Mouse (Mus musculus) limb, embryonic 12.5 days (tissue): ENCODE measurements at regions not wholly inside any gene's neighbourhood (a gene's known extent, or its start where the extent isn't known, plus 50 kb on each side); places are given as distances from the start of the nearest gene placed in this dataset.

Experiments
- ATAC-seq: fragments of 200-750 bp; cut with Nextera tagmentation; 2 replicates; pipeline ENCODE4 v1.8.0; 2017; ENCODE audit warnings: low read depth, moderate TSS enrichment; ENCODE audit not compliant: insufficient number of reproducible peaks, insufficient read depth, low FRiP score, low TSS enrichment
- H3K27ac ChIP-seq: fragments of 300-500 bp; sonication (generic); 2 replicates; pipeline ENCODE4 v1.5.1; 2016; ENCODE audit warnings: mild to moderate bottlenecking, moderate library complexity
- H3K27me3 ChIP-seq: fragments of 300-500 bp; sonication (generic); 2 replicates; pipeline ENCODE4 v1.6.1; 2016; ENCODE audit warnings: mild to moderate bottlenecking, moderate library complexity
- H3K36me3 ChIP-seq: fragments of 300-500 bp; sonication (generic); 2 replicates; pipeline ENCODE4 v1.6.1; 2016; ENCODE audit warnings: mild to moderate bottlenecking, moderate library complexity
- H3K4me1 ChIP-seq: fragments of 300-500 bp; sonication (generic); replicated peaks from 2 replicates; pipeline ENCODE4 v1.6.1; 2016
- H3K4me2 ChIP-seq: fragments of 300-500 bp; sonication (generic); 2 replicates; pipeline ENCODE4 v1.6.1; 2016; ENCODE audit warnings: mild to moderate bottlenecking, moderate library complexity
- H3K4me3 ChIP-seq: fragments of 300-500 bp; sonication (generic); replicated peaks from 2 replicates; pipeline ENCODE4 v1.5.1; 2016; ENCODE audit warnings: mild to moderate bottlenecking
- H3K9ac ChIP-seq: fragments of 300-500 bp; sonication (generic); replicated peaks from 2 replicates; pipeline ENCODE4 v1.6.1; 2016; ENCODE audit warnings: mild to moderate bottlenecking, moderate library complexity
- H3K9me3 ChIP-seq: fragments of 300-500 bp; sonication (generic); 2 replicates; pipeline ENCODE4 v1.6.1; 2016; ENCODE audit warnings: mild to moderate bottlenecking, moderate library complexity
- WGBS: fragments of 180-500 bp; shearing (Covaris S2); methylation state at CpG from one replicate; pipeline ENCODE4 v1.1.7; 2016; 5-methylcytosine and 5-hydroxymethylcytosine counted together

DNA sequence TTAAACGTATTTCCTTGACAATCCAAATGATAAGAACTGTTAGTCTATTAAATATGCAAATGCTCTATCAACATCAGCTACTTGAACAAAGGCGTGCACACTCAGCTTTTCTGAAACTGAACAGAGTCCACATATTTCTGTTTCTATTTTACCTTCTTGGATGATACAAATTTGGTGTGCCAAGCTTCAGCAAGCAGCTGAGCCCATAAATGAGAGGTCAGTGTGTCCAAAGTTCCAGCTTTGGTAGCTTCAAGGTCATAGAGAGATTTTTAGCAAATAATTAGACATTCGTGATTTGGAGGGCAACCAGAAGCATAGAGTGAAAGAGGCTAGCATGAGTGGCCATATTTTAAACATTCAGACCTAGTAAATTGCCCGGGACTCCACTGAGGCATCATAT is 140.7 kb upstream of the Pkn2 start:
- WGBS, result 78% methylated on average over 4 of the region's 4 CpGs
- Histone ChIP-seq H3K4me1 (no peaks in the 10 kb centered on the region), H3K36me3 (no peaks in the 10 kb centered on the region), H3K4me2 (no peak overlapping the region), H3K9ac (no peak overlapping the region), H3K4me3 (no peak overlapping the region), H3K27ac (no peak overlapping the region), H3K9me3 (no peaks in the 10 kb centered on the region), H3K27me3 (no peaks in the 10 kb centered on the region)
- no peak for ATAC-seq

DNA sequence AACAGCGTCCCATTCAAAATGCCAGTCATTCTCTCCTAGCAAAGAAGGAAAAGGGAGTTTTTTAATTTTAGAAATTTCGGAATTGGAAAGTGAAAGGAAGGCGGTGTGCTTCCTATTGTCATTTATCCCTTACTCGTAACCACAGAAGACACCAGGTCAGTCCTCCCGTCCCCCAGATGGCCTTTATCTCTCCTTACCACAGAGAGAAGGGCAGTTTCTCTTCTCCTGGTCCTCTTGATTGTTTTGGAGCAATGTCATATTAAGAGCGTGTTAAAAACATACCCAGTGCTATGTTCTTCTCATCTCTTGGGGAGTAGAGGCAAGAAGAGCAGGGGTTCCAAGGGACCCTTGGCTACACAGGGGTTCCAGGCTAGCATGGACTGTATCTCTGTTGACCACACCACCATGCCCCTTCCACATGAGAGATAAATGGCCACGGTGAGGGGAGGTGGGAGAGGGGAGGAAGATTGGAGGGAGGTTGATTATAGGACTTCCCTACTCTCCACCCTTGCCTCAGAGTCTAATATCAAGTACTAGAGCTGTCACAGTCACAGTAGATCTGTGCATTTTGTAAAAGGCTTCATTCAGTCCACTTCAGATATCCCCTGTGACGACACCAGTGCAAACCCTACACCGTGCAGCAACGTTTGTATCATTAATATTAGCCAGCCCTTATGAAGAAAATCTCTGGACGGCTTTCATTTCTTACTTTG is 139.5 kb upstream of the Pkn2 start:
- ATAC-seq, result no peak
- H3K4me2 ChIP-seq, result no peak overlapping the region
- 80% methylated on average over 11 of the region's 11 CpGs for whole genome bisulfite sequencing
- no peak overlapping the region for H3K9ac ChIP-seq
- H3K4me3 ChIP-seq, result no peak overlapping the region
- H3K27ac ChIP-seq, result no peak overlapping the region
- no peaks in the 10 kb centered on the region for H3K4me1 ChIP-seq
- H3K36me3 ChIP-seq, result no peaks in the 10 kb centered on the region
- no peaks in the 10 kb centered on the region for H3K27me3 ChIP-seq
- no peaks in the 10 kb centered on the region for H3K9me3 ChIP-seq

DNA sequence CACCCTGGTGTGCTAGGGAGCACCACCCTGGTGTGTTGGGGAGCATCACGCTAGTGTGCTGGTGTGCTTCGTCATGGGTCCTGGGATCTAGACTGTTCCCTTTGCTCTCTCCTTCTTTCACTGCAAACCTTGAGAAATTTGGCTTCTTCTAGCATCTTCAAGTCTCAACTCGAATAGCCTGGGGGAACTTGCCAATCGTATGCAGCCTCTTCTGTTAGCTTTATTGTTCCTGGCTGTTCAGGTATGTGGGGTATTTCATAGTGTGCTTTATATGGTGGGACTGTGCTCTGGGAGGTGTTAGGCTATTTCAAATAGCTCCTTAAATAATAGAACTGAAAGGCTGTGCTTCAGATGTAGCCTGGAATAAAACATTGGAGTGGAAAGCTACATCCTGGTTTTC is 135.7 kb upstream of the Pkn2 start:
- no peaks in the 10 kb centered on the region for H3K36me3 ChIP-seq
- ATAC-seq, result no peak
- no peaks in the 10 kb centered on the region for H3K27me3 ChIP-seq
- no peaks in the 10 kb centered on the region for H3K9me3 ChIP-seq
- WGBS, result 79% methylated on average over 4 of the region's 4 CpGs
- H3K4me2 ChIP-seq, result no peak overlapping the region
- H3K27ac ChIP-seq, result no peak overlapping the region
- H3K9ac ChIP-seq, result no peak overlapping the region
- H3K4me3 ChIP-seq, result no peak overlapping the region
- no peaks in the 10 kb centered on the region for H3K4me1 ChIP-seq

DNA sequence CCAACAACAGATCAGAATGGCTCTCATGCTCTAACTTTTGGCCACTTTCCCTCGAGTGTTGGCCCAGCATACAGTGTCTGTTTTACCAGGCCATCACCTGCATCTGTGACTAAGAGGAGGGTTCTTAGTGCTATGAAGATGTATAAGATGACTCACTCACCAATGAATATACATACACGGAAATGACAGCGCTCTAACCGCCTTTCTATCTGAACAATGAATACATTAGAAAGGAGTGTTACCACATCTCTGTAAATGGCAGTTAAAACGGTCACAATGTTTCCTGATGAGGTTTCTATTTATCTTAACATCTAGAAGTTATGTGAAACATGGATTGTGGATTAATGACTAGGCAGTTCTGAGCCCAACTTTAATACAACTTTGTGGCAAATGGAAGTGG is 135.0 kb upstream of the Pkn2 start:
- Histone ChIP-seq H3K4me2 (no peak overlapping the region), H3K27ac (no peak overlapping the region), H3K9ac (no peak overlapping the region), H3K4me1 (no peaks in the 10 kb centered on the region), H3K4me3 (no peak overlapping the region), H3K27me3 (no peaks in the 10 kb centered on the region), H3K9me3 (no peaks in the 10 kb centered on the region), H3K36me3 (no peaks in the 10 kb centered on the region)
- ATAC-seq, result no peak
- WGBS, result 90% methylated on average over 5 of the region's 5 CpGs

DNA sequence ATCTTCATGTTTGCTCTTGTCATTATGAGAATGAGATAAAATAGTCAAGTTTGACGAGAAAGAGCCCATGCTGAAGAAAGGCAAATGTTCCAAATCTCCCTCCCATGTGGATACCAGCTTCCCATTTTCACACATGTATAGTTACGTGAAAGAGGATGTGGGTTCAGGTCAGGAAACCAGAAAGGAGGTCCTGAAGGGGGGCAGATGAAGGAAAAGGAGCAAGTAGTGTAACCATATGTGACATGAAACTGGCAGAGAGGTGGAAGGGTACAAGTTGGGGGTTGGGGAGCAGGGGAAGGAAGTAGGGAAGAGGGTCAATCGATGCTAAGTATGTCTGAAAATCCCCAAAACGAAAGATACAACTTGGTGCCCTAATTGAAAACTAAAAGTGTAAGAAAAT is 132.6 kb upstream of the Pkn2 start:
- 76% methylated on average over 4 of the region's 4 CpGs for WGBS

DNA sequence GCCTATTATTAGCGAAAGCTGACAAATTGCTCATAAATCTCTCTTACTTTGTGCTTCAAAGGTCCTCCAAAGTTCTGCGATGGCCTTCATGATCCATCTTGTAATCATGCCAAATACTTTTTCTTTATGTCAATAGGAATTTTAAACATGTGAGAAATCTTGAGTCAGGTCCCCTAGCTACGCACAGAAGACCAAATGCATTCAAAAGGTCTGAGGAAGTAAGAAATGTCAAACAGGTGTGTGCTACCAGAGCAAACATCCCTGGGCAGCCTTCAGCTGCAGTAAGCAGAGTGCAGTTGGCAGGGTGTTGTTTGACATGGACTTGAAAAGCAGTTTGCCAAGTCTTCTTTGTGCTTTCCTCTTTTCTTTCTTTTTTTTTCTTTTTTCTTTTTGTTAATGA is 125.2 kb upstream of the Pkn2 start:
- ATAC-seq, result no peak
- 66% methylated on average over 3 of the region's 3 CpGs for WGBS
- Histone ChIP-seq H3K4me1 (no peaks in the 10 kb centered on the region), H3K9ac (no peak overlapping the region), H3K36me3 (no peaks in the 10 kb centered on the region), H3K27ac (no peak overlapping the region), H3K9me3 (no peaks in the 10 kb centered on the region), H3K4me2 (no peak overlapping the region), H3K4me3 (no peak overlapping the region), H3K27me3 (no peaks in the 10 kb centered on the region)

More for the DNA sequence above, 132.6 kb upstream of the Pkn2 start:
- no peak overlapping the region for H3K4me3 ChIP-seq
- no peaks in the 10 kb centered on the region for H3K4me1 ChIP-seq
- no peak overlapping the region for H3K27ac ChIP-seq
- H3K27me3 ChIP-seq, result no peaks in the 10 kb centered on the region
- no peak for ATAC-seq
- no peaks in the 10 kb centered on the region for H3K36me3 ChIP-seq
- no peak overlapping the region for H3K4me2 ChIP-seq
- no peak overlapping the region for H3K9ac ChIP-seq
- H3K9me3 ChIP-seq, result no peaks in the 10 kb centered on the region

DNA sequence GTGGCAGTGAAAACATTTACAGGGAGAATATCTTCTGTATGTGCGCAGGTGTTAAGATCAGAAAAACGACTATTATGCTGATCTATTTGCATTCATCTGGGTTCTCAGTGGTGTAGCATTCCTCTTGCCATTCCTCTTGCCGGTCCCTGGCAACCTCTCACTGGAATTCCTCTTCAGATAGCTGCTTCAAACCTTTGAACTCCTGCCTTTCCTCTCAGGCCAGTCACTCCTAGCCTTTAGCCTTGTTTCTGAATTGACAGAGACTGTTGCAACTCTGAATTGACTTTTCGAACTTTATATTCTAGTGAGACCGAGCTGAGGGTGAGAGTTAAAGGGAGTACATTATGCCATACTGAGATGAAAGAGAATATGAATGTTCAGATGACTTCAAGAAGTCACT is 120.1 kb upstream of the Pkn2 start:
- Histone ChIP-seq H3K4me2 (no peak overlapping the region), H3K27ac (no peak overlapping the region), H3K4me3 (no peak overlapping the region), H3K4me1 (no peaks in the 10 kb centered on the region), H3K27me3 (no peaks in the 10 kb centered on the region), H3K36me3 (no peaks in the 10 kb centered on the region), H3K9ac (no peak overlapping the region), H3K9me3 (no peaks in the 10 kb centered on the region)
- 79% methylated on average over 5 of the region's 5 CpGs for WGBS
- ATAC-seq, result no peak

DNA sequence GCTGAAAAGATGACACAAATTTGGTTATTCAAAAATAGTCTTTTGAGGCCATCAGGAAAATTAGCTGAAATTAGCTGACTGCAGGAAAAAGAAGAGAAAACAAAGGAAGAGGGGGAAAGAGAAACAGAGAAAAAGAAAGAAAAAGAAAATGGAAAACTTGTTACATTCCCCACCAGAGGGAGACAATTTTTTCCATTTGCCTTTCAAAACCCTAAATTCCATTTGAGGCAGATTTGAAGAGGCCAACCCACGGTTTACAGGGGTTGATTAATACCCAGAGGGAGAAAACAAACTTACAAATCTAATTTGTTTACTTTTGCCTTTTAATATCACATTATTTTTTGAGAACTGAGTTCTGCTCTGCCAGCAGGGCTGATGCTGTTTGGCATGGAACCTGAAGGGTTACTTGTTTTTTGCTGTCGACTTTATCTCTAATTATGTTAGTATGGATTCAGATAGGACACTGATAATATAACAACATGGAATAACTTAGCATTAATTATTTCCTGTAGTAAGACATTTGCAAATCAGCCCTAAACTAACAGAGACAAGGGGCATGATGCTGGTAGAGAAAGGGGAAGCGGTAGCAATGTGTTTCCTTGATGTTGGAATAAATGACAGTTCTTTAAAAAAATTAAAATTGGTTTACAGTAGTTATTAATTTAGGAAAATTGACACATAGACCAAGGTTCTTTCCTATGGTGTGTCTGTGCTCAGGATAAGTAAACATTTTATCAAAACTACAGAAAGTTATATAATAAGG is 114.4 kb upstream of the Pkn2 start:
- H3K4me3 ChIP-seq, result no peak overlapping the region
- 71% methylated on average over 3 of the region's 3 CpGs for WGBS
- H3K36me3 ChIP-seq, result no peaks in the 10 kb centered on the region
- H3K27ac ChIP-seq, result no peak overlapping the region
- H3K4me1 ChIP-seq, result no peaks in the 10 kb centered on the region
- H3K27me3 ChIP-seq, result no peaks in the 10 kb centered on the region
- ATAC-seq, result no peak
- H3K4me2 ChIP-seq, result no peak overlapping the region
- H3K9ac ChIP-seq, result no peak overlapping the region
- no peaks in the 10 kb centered on the region for H3K9me3 ChIP-seq

DNA sequence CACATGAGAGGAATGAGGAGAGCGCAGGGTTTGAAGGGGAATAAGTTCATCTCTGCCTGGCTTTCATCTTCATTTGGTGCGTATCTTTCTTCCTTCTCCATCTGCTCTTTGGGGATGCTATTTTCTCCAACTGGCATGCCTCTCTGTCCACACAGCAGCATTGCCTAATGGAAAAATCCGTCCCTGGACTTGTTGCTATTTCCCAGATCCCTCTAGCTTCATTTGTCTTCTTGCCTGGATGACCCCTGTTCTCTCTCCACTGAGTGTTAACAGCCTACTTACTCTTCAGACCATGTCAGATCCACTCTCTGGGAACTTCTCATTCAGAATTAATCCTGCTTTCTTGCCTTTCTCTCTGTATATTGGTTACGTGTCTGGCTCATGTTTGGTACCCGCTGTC is 102.7 kb upstream of the Pkn2 start:
- WGBS, result 84% methylated on average over 5 of the region's 5 CpGs

DNA sequence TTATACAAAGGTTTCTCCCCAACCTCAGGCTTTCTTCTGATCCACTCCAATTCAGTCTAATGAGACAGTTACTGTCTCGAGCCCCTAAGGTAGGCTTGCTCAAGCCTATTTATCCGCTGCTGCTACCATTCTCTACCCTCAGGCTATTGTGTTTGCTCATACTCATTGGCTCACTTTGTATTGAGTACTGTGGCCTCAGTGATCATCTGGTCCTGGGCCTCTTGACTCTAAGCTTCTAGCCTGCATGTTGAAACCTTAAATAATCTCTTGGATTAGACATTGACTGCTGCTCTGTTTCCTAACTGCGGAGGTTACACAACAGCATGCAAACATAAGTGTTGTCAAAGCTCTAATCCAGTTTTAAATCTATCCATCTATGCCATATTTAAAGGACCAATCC is 99.4 kb upstream of the Pkn2 start:
- Histone ChIP-seq H3K4me3 (no peak overlapping the region), H3K4me2 (no peak overlapping the region), H3K27me3 (no peaks in the 10 kb centered on the region), H3K9me3 (no peaks in the 10 kb centered on the region), H3K9ac (no peak overlapping the region), H3K36me3 (no peaks in the 10 kb centered on the region), H3K27ac (no peak overlapping the region), H3K4me1 (no peaks in the 10 kb centered on the region)
- 91% methylated on average over 3 of the region's 3 CpGs for WGBS
- no peak for ATAC-seq

More for the DNA sequence above, 102.7 kb upstream of the Pkn2 start:
- no peak overlapping the region for H3K27ac ChIP-seq
- no peak overlapping the region for H3K4me3 ChIP-seq
- H3K36me3 ChIP-seq, result no peaks in the 10 kb centered on the region
- 0 out of 2 replicates have a peak, but pooled peaks cover 6% of the 10 kb centered on the region for H3K9me3 ChIP-seq
- no peak overlapping the region for H3K4me2 ChIP-seq
- H3K4me1 ChIP-seq, result no peaks in the 10 kb centered on the region
- H3K9ac ChIP-seq, result no peak overlapping the region
- H3K27me3 ChIP-seq, result no peaks in the 10 kb centered on the region
- ATAC-seq, result no peak

DNA sequence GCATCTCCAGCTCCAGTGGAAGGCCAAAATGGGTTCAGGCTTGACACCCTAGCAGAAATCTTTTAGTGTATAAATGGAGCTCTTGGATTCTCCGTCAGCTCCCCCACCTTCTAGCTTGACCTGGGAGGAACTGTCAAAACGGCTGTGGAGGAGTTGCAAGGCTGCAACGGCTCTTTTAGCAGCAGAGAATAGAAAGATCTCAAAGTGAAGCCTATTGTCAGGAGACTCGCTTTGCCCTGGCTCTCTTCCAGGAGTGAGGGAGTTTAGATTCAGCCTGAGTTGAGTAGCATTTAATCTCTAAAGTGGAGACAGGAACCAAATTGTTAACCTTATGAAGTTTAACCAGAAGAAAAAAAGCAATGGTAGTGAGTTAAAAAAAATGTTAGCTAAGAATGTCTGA is 97.4 kb upstream of the Pkn2 start:
- WGBS, result 53% methylated on average over 4 of the region's 4 CpGs
- Histone ChIP-seq H3K4me2 (no peak overlapping the region), H3K27me3 (no peaks in the 10 kb centered on the region), H3K4me3 (no peak overlapping the region), H3K9me3 (no peaks in the 10 kb centered on the region), H3K9ac (no peak overlapping the region), H3K4me1 (no peaks in the 10 kb centered on the region), H3K27ac (no peak overlapping the region), H3K36me3 (no peaks in the 10 kb centered on the region)
- no peak for ATAC-seq
